Mouse (Mus musculus) thymus, adult 2 months (tissue): ENCODE measurements around the gene Smoc2. TPM values are rescaled to one million over a fixed set of nuclear protein-coding genes. Genes with fewer than 3 reads are reported as not detected.

Source experiments
- DNase-seq: peaks from one replicate; pipeline ENCODE4 v3.0.0; 2021
- H3K27ac ChIP-seq: fragments of 200-500 bp; 2 replicates; pipeline ENCODE4 v1.5.1; 2012; ENCODE audit warnings: low read length, control low read depth; ENCODE audit not compliant: control insufficient read depth, insufficient read depth
- H3K27me3 ChIP-seq: fragments of 200-500 bp; 2 replicates; pipeline ENCODE4 v1.6.1; 2012; ENCODE audit warnings: mild to moderate bottlenecking, low read length, moderate library complexity, mixed read lengths; ENCODE audit not compliant: control insufficient read depth, insufficient read depth
- H3K36me3 ChIP-seq: fragments of 200-500 bp; 2 replicates; pipeline ENCODE4 v1.6.1; 2012; ENCODE audit warnings: mild to moderate bottlenecking, low read length, moderate library complexity; ENCODE audit not compliant: control insufficient read depth, insufficient read depth
- H3K4me1 ChIP-seq: fragments of 200-500 bp; replicated peaks from 2 replicates; pipeline ENCODE4 v1.6.1; 2012; ENCODE audit warnings: low read length; ENCODE audit not compliant: control insufficient read depth, insufficient read depth
- H3K4me3 ChIP-seq: fragments of 200-500 bp; 2 replicates; pipeline ENCODE4 v1.5.1; 2012; ENCODE audit warnings: mild to moderate bottlenecking, low read length, control low read depth, moderate library complexity; ENCODE audit not compliant: control insufficient read depth, insufficient read depth
- CTCF ChIP-seq: fragments of 200-500 bp; IDR thresholded peaks from 2 replicates; pipeline ENCODE4 v1.5.1; 2012; ENCODE audit warnings: mild to moderate bottlenecking, control low read depth, low read length, moderate library complexity, borderline replicate concordance; ENCODE audit not compliant: control insufficient read depth, poor library complexity, insufficient read depth; ENCODE audit errors: extremely low read depth
- POLR2A ChIP-seq: fragments of 200-500 bp; IDR thresholded peaks from 2 replicates; pipeline ENCODE4 v1.6.1; 2012; ENCODE audit warnings: mild to moderate bottlenecking, low read length, control low read depth, moderate library complexity; ENCODE audit not compliant: control insufficient read depth, poor library complexity, insufficient read depth; ENCODE audit errors: extremely low read depth
- WGBS: fragments of 180-500 bp; shearing (Covaris S2); methylation state at CpG from one replicate; pipeline ENCODE4 v1.1.7; 2018; 5-methylcytosine and 5-hydroxymethylcytosine counted together
- polyA plus RNA-seq: library from polyadenylated mRNA; depleted of rRNA; stranded (reverse); fragments of >200 nt; gene quantifications from 2 replicates; pipeline ENCODE4 v1.2.3, GENCODE M21; 2012

Gene Smoc2
- polyA plus RNA-seq, 1 experiment, result 17.8 TPM

DNA sequence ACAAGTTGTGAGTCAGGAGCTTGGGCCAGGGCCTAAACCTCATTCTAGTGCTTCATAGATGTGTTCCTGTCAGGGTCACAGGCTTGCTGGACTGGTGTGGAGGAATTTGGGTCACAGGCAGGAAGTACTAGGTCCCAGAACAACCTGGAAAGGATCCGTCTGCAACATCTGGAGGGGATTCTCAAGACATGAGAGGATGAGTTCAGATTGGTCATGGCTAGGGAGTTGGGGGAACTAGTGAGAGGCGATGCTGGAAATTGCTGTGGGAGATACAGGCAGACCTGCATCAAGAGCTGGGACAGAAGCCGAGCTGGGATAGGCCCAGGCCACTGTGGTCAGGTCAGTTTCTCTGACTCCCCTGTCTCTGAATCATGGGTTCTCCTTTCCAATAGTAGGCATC, 15.8 kb downstream of the Smoc2 start:
- Histone ChIP-seq H3K4me3 (no peak overlapping the region), H3K36me3 (no peaks in the 10 kb centered on the region), H3K4me1 (no peaks in the 10 kb centered on the region), H3K27ac (no peak overlapping the region), H3K27me3 (no peaks in the 10 kb centered on the region)
- no peak for DNase-seq
- no peak for TF ChIP-seq POLR2A
- TF ChIP-seq CTCF, result no peak
- 92% methylated on average over 3 of the region's 3 CpGs for WGBS

DNA sequence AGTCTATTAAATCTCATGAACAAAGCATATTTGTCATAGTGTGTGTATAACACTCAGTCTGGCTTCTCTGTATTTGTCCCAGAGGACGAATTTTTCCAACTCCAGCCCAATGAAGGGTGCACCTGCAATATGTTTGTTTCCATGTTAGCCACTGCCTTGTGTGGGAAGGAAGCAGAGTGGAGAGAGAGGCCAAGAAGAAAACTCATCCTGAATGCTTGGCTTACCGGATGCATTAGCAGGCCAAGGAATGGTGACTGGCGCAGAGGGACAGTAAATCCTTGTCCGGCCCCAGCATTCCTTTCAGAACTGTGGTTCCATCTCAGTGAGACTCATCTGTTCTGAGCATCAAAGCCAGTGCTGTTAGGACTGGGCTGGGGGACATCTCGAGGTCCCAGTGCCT, 21.1 kb downstream of the Smoc2 start:
- no peaks in the 10 kb centered on the region for H3K36me3 ChIP-seq
- TF ChIP-seq POLR2A, result no peak
- TF ChIP-seq CTCF, result no peak
- H3K4me3 ChIP-seq, result no peak overlapping the region
- no peaks in the 10 kb centered on the region for H3K4me1 ChIP-seq
- H3K27me3 ChIP-seq, result no peaks in the 10 kb centered on the region
- 82% methylated on average over 5 of the region's 5 CpGs for WGBS
- no peak overlapping the region for H3K27ac ChIP-seq
- no peak for DNase-seq

DNA sequence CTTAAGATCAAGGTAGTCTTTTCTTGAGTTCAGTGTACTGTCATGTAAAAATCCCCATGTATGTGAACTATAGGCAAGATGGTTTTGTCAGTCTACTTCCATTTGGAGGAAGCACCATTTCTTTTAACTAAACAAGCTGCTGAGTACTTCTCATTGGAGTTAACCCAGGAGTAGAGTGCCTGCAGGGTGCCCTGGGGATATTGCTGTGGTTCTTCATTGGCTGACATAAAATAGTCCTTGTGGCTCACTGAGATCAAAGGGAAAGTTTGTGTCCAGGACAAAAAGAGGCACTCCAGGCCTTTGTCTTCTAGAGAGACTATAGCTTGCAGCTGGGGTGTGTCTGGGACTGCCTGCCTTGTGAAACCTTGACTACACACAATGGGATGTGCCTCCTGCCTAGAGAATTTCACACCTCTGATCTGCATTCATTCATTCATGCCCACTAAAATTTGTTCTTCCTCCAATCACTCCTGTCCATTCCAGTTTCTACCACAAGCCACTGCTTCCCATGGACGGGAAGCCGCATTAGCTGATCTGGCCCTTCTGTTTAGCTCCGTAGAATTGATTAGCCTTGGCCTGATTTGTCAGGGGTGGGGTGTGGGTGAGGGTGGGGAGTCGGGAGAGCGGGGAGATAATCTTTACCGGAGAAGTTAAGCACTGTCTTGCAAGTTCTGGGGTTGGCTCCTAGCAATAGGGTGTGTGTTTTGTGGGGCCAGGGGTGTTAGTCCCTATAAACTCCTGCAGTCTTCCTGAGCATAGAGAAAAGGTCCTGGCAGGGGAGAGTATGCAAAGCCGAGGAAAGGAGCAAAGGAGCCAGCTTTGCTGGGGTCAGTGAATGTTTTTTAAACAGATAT, 22.4 kb downstream of the Smoc2 start:
- no peaks in the 10 kb centered on the region for H3K4me1 ChIP-seq

DNA sequence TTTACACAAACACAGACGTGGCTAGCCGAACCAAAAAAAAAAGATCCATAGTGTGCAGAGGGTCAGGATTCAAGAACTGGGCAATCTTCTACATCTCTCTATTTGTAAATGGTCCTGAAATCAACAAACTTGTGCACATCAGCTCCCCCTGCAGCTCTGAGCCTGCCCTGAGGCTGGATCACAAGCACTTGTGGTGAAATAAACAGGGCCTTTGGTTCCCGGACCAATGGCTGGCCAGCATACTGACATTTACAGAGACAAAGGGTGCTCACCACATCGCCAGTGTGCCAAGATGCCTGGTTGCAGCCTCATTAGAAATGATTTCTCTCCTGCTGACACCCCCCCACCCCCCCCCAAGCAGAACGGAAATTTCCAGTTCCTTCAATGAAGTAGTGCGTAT, 23.1 kb downstream of the Smoc2 start:
- Histone ChIP-seq H3K36me3 (no peaks in the 10 kb centered on the region), H3K27me3 (no peaks in the 10 kb centered on the region), H3K27ac (no peak overlapping the region), H3K4me1 (no peaks in the 10 kb centered on the region), H3K4me3 (no peak overlapping the region)
- no peak for DNase-seq
- TF ChIP-seq CTCF (no peak), POLR2A (no peak)
- WGBS, result 71% methylated on average over 6 of the region's 6 CpGs

More for the DNA sequence above, 22.4 kb downstream of the Smoc2 start:
- no peak for DNase-seq
- no peak overlapping the region for H3K4me3 ChIP-seq
- H3K27ac ChIP-seq, result no peak overlapping the region
- no peak for TF ChIP-seq POLR2A
- TF ChIP-seq CTCF, result no peak
- WGBS, result 74% methylated on average over 7 of the region's 7 CpGs
- no peaks in the 10 kb centered on the region for H3K27me3 ChIP-seq
- H3K36me3 ChIP-seq, result no peaks in the 10 kb centered on the region

DNA sequence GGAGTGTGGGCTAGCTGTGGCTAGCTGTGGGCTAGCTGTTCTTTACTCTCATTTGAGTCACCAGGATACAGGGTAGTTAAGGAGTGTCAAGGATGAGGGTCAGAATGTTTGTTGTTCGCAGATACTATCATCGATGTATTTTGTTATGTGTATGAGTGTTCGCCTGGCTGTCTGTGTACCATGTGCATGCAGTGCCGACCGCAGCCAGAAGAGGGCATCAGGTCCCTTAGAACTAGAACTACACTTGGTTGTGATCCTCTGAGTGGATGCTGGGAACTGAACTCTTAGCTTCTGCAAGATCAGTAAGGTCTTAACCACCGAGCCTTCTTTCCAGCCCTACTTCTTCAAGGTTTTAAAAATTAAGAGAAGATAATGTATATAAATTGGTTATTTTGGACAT, 24.4 kb downstream of the Smoc2 start:
- H3K4me1 ChIP-seq, result no peaks in the 10 kb centered on the region
- no peaks in the 10 kb centered on the region for H3K36me3 ChIP-seq
- H3K27me3 ChIP-seq, result no peaks in the 10 kb centered on the region
- no peak for TF ChIP-seq CTCF
- no peak overlapping the region for H3K27ac ChIP-seq
- no peak overlapping the region for H3K4me3 ChIP-seq
- no peak for DNase-seq
- WGBS, result 97% methylated on average over 6 of the region's 6 CpGs

DNA sequence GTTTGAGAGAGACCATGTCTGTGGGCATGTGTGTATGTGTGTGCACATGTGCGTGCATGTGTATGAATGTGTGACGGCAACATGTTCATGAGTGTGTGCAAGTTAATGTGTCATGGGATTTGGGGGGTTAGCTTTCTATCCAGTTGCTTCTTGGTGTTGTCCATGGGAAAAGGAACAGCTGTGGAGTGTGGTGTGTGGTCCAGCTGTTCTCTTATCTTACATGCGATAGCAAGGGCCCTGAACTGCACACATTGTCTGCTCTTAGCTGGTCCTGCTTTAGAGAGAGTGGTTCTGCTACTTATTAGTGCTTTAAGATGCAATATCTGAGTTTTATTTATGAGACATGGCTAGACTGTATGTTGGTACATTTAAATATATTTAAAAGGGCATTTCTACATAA, 30.6 kb downstream of the Smoc2 start:
- no peaks in the 10 kb centered on the region for H3K27me3 ChIP-seq
- no peak overlapping the region for H3K4me3 ChIP-seq
- TF ChIP-seq POLR2A (no peak), CTCF (no peak)
- no peak overlapping the region for H3K27ac ChIP-seq
- no peak for DNase-seq
- H3K36me3 ChIP-seq, result no peaks in the 10 kb centered on the region
- H3K4me1 ChIP-seq, result no peaks in the 10 kb centered on the region
- over 99% methylated on average over 3 of the region's 3 CpGs for WGBS
